Mouse (Mus musculus) T-helper 1 cell (primary cell): ENCODE results near the gene Fam122a.

Experiments used
- in situ Hi-C: fragments of 300-600 bp; cut with MboI, MseI; formaldehyde crosslinking; loops from one replicate; pipeline ENCODE4 v1.15.1; 2025; ENCODE audit warnings: high pct_unique_total_duplicates

The Fam122a gene

DNA sequence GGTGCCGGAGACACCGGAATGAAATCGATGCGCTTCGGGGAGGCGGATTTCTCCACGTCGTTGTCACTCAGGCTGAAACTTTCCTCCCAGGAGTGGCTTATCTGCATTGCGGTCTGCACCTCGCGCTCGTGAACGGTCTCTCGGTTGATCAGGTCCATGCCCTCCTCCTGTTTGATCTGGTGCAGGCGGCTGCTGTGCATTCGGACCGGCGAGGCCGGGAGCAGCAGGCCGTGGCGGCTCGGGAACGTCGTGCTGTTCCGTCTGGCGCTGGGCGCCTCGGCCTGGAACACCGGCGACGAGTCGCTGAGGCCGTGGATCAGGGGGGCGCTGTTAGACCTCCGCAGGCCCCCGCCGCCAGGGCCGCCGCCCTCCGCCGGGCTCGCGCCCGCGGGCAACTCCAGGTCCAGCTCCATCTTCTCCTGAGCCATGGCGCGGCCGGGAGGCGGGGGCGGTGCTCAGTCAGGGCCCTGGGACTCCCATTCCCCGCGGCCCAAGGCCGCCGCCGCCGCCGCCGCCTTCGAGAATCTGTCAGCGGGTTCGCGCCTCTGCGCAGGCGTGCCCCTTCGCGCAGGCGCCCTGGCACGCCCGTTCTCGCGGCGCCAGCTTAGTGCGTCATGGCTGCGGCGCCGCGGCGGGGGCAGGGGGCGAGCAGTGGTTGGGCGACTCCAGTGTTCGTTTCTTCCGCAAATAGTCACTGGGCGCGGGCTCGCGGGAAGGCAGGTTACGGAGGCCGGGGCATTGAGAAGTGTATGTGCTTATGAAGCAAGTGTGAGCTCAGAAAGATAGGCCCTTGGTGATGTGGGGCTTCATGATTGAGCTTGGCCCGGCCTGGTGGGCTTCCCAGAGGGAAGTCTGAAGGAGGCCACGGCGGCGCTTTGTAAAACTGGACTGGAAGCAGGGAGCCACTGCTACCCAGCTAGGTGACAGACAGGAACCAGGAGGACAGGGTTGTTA lies at the start of gene Fam122a:
Gene Fam122a, minus strand, starts transcription at position 428 of the 954 bp plus-strand sequence.
- in situ Hi-C loops, result no loop called here

GRCm38 (mm10) chr19:24523476-24524313 lies 46.5 kb upstream of the Fam122a start:
- in situ Hi-C loops, result no loop called here

DNA sequence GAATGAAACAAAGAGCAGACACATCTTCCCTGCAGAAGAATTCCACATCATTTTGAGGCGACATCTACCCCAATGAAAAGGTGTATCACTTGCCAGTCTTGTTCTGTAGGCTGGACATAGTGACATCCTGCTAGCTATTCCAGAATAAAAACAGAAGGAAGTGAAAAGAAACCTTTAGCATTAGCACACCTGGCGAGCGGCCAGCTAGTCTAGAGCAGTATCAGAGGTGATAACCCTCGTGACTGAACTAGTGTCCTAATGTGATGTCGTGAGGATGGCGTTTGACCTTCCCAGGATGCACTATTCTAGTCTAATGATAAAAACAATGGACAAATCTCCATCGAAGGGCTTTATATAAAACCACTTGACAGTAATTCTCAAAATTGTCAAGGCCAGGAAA lies 44.8 kb upstream of the Fam122a start:
- in situ Hi-C loops, result no loop called here

- in situ Hi-C loops, result no loop called here
These were observed 44.0 kb upstream of the Fam122a start for GRCm38 (mm10) chr19:24521146-24521545.

GRCm38 (mm10) chr19:24519732-24520409 lies 42.7 kb upstream of the Fam122a start:
- in situ Hi-C loops, result no loop called here

GRCm38 (mm10) chr19:24518384-24518783 lies 41.2 kb upstream of the Fam122a start:
- in situ Hi-C loops, result no loop called here

DNA sequence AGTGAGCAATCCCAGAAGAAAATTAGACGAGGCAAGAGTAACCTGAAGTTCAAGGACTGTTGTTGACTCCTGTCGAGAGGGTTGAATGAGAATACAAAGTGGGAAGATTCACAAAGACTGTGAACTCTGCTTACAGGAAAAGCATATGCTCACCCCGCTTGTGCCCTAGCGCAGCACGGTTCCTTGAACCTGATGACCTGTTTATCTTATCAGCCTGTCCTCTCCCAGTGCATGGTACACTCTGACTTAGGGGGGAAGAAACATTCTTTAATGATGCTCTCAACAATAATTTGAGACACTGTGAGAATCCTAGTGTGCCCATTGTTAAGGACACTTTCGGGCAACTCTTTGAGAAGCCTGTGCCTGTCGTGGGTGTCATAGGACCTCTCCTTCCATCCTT lies 39.9 kb upstream of the Fam122a start:
- in situ Hi-C loops, result no loop called here

GRCm38 (mm10) chr19:24515941-24516340 lies 38.8 kb upstream of the Fam122a start:
- in situ Hi-C loops, result no loop called here

DNA sequence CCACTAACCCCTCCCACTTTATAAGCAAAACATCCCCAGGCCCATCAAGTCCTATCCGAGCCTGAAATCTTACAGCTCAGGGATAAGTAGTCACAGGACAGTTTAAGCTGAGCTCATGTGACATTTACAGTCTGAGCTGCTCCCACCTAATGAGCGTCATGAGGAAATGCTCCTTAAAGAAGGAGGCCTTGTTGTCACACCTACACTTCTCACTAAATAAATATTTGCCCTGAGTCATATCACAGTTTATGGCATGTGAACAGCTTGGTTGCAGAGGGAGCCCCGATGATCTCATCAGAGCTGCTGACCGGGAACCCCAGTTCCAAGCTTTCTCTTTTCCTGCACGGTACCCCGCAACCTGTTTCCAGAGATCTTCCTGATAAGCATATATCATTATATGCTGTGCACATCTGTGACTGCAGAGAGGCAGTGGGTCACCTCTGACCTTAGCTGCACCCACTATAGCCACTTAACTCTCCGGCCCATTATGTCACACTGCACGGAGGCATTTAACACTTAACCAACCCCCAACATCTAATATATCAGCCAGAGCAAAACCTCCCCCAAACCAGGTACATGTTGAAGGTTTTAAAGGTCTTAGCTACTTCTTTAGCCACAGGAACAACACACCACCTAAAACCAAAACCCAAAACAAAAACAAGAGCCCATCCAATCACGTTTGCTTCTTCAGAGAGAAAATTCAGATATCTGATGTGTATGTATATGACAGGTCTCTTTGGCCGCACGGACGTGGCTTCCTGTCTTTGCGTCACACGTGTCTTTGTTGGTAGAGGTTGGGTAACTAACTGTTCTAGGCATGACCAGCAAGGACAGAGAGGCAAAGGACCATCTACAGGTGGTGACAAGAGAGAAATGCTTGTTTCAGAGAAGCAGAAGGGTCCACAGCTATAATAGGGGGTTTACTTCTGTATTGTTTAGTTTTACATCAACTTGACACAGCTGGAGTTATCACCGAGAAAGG lies 37.8 kb upstream of the Fam122a start:
- in situ Hi-C loops, result no loop called here

GRCm38 (mm10) chr19:24513105-24513843 lies 36.1 kb upstream of the Fam122a start:
- in situ Hi-C loops, result no loop called here

DNA sequence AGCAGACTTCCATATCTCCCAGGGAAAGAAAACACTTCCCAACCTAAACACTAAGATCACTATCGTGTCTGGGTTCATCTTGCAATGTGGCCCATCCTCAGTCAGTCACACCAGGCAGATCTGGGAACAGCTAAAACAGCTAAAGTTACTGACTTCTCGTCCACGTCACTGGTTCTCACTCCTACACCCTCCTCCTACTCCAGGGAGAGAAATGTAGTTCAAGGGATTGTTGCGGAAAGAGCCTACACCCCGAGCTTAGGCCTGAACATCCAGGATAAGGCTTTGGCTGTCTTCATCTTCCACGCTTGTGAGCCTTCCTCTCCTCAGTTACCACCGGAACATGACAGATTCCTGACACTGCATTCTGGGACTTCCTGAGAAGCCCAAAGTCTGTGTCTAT lies 34.8 kb upstream of the Fam122a start:
- in situ Hi-C loops, result no loop called here

DNA sequence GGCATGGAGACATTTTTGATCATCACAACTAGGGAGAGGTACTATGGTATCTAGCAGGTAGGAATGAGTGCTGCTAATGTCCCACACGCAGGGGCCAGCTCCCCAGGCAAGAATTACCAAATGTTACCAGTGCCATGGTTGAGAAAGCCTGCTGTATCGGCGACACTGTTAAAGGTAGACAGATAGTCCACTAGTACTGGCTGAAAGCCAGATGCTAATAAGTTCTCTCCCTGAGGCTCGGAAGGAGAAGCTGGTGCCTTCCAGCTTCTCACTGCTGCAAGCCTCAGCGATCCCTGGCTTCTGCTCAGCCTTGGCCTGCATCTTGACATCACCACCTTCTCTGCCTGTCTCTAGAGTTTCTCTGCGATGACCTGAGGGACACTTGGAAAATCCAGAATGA lies 32.2 kb upstream of the Fam122a start:
- in situ Hi-C loops, result no loop called here

DNA sequence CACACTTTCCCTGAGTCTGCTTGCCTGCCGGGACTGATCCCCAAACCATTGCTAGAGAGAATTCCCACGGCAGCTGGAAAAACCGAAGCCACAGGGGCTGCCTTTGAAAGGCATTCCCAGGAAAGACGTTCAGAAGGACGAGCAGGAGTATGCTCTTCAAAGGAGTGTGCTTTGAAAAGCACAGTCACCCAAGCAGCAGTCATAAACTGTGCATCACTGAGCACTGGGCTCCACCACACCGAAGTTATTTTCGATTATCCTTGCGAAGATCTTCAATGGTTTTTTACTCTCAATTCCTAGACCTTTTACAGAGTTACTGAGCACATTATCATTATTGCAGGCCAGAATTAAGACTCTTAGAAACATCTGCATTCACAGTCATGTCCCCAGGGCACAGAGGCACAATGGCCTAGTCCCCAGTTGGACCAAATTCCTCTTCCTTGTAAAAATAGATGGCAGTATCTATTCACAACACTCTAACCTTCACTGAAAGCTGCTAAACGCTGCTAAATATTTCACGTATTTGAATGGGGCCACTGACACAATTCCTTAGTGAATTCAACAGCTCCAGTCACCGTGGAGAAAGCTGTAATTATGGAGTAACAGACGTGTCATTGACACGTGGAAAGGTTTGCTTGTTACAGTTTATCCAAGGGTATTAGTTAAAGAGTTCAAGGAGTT lies 31.1 kb upstream of the Fam122a start:
- in situ Hi-C loops, result no loop called here

- in situ Hi-C loops, result no loop called here
These were observed 25.7 kb upstream of the Fam122a start for GRCm38 (mm10) chr19:24502736-24503421.

DNA sequence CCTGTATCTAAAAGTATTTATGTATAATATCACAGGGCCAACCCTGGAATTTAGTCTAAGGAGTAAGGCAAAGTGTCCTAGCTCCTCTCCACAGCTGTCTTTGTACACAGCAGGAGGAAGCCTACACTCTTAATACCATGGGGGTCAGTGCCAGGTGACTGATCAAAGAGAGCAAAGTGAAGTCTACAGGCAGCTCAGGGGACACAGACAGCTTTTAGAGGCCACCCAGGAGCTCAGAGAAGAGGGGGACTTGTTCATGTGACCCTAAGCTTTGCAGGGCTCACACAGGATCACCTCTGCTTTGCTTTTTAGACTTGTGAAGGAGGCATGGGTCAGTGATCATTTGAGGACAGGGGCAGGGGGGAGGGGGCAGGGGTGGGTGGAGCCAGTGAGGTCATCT lies 24.4 kb upstream of the Fam122a start:
- in situ Hi-C loops, result no loop called here

- in situ Hi-C loops, result no loop called here
These were observed 23.3 kb upstream of the Fam122a start for GRCm38 (mm10) chr19:24500431-24500830.

DNA sequence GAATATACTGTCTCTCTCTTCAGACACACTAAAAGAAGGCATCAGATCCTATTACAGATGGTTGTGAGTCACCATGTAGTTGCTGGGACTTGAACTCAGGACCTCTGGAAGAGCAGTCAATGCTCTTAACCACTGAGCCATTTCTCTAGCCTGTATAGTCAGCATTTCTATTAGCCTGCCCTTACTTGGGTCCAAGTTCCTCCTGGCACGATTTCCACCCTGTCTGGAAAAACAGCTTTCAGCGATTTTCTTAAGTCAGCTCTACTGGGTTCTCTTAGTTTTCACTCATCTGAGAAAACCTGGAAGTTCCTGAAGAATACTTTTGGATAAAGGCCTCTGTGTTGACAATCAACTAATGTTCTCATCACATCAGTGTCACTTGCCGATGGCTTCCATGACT lies 22.1 kb upstream of the Fam122a start:
- in situ Hi-C loops, result no loop called here

GRCm38 (mm10) chr19:24493887-24494286 lies 16.7 kb upstream of the Fam122a start:
- in situ Hi-C loops, result no loop called here

GRCm38 (mm10) chr19:24491824-24492223 lies 14.7 kb upstream of the Fam122a start:
- in situ Hi-C loops, result no loop called here
